Mouse (Mus musculus) embryo, embryonic 9.5 days (tissue): ENCODE measurements around the gene Btbd35f18.
"Not testable (repeated sequence)": the region's sequence is repeated elsewhere in the genome, so short reads cannot be mapped to it uniquely, and the experiment has no call there.

ENCODE experiments used
- DNase-seq: peaks from one replicate; pipeline ENCODE4 v3.0.0-alpha.2; 2017; ENCODE audit errors: extremely low spot score

Gene Btbd35f18

GRCm38 (mm10) chrX:3699933-3700332 lies at the start of gene Btbd35f18:
TSS of gene Btbd35f18 (plus strand) at chrX:3700233.
- not testable (repeated sequence) for DNase-seq
